Mouse (Mus musculus) embryo, embryonic 9.5 days (tissue): Measurements from ENCODE around the gene Tmem198.

Experiments
- DNase-seq: peaks from one replicate; pipeline ENCODE4 v3.0.0-alpha.2; 2017; ENCODE audit errors: extremely low spot score

Gene Tmem198

DNA sequence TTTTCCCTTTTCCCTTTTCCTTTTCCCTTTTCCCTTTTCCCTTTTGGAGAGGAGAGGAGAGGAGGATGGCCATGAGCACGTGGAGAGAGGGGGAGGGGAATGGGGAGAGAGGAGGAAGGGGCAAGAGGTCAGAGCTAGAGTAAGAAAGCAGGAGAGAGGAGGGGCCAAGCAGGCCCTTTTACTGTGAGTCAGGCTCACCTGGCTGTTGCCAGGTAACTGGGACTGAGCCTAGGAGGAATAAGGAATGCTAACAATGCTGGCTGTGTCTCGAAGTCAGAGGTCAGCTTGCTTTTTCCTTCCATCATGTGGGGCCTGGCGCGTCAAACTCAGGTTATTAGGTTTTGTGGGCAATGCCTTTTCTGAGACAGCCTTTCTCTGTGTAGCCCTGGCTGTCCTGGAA lies 38.7 kb downstream of the Tmem198 start:
- DNase-seq: no peak

DNA sequence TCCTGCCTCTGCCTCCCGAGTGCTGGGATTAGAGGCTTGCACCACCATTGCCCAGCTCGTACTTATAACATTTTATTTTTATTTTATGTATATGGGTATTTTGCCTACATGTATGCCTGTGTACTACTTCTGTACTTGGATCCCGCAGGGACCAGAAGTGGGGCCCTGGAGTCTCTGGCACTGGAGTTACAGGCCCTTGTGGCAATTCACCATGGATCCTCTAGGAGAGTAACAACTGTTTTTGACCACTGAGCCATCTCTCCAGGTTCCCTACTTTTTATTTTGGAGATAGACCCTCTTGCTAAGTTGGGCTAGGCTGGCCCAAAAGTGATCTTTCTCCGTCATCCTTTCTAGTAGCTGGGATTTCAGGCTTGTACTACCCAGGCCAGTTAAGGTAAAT lies 39.1 kb downstream of the Tmem198 start:
- DNase-seq: no peak

DNA sequence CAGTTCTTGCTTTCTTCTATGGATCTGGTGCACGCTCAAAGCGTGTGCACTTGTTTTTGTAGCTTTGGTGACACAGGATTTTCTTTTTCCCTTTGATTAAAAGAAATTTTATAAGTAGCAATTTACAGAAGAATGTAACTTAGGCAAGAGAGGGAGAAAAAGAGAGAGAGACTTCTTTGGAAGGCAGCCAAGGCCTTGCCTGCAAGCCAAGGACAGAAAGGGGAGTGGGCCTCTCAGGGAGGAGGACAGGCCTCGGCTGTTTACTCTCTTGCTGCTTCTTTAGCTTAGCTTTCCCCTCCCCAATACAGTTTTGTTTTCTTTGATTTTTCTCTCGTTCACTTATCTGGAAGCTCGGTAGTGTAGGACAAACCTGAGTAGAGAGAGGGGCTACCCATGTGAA lies 40.2 kb downstream of the Tmem198 start:
- no peak for DNase-seq

DNA sequence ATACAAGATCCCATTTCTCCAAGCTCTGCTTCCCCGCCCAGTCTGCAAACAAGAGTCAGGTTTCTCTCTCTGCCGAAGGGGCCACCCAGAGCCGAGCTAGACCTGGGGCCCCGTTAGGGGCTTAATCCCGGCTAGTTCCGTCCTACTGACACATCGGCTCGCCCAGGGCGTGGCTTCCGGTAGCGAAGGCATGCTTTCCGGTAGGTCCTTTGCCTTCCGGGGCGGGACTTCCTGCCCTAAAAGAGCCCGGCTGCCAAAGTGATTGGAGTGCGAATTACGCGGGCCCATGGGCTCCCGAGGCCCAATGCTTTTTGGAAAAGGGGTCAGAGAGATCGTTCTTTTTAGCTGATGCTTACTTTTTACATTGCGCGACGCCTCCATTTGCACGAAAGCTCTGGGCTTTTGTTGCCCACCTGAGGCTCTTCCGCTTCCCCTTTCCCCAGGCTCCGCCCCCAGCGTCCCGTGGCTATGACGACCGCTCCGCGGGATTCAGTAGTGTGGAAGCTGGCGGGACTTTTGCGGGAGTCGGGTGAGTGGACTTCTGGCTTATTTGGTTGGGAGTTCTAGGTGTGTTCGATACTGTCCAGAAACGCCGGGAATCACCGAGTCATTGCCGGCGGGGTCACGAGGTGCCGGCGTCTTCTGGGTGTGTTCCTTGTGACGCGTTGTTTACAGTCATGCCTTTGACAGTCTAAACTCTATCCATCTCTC lies 42.1 kb downstream of the Tmem198 start, which contains the start of gene Stk11ip:
TSS of gene Stk11ip (plus strand) at position 209 of the 711 bp plus-strand sequence.
- DNase-seq: peak; percentile 94

DNA sequence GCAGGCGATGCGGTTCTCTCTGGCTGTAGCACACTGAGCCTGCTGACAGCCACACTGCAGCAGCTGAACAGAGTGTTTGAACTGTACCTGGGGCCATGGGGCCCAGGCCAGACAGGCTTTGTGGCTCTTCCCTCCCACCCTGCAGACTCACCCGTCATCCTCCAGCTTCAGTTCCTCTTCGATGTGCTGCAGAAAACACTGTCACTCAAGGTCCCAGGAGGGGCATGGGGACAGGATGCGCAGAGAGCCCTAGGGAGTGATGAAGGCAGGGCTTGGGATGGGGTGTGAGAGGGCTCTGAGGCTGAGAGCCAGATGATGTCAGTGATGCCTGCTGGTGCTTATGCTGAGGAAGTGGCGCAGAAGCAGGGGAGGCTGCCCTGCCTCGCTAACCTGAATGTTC lies 45.3 kb downstream of the Tmem198 start:
- no peak for DNase-seq

DNA sequence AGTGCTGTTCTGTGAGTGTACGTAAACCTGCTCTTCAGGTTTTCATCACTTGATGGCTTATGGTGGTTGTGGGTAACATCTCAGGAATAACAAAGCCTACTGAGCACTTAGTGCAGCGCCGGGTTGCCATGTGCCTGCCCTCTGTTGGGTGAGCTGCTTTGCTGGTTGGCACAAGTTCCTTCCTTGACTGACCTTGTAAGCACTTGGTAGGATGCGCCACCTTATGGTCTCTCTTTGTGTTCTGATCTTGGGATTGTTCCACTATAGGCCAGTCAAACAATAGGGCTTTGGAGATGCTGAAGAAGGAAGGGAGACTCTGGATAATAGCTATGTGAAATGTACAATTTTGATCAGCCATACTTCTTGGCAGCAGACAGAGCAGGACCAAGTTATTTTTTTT lies 51.2 kb downstream of the Tmem198 start:
- no peak for DNase-seq

DNA sequence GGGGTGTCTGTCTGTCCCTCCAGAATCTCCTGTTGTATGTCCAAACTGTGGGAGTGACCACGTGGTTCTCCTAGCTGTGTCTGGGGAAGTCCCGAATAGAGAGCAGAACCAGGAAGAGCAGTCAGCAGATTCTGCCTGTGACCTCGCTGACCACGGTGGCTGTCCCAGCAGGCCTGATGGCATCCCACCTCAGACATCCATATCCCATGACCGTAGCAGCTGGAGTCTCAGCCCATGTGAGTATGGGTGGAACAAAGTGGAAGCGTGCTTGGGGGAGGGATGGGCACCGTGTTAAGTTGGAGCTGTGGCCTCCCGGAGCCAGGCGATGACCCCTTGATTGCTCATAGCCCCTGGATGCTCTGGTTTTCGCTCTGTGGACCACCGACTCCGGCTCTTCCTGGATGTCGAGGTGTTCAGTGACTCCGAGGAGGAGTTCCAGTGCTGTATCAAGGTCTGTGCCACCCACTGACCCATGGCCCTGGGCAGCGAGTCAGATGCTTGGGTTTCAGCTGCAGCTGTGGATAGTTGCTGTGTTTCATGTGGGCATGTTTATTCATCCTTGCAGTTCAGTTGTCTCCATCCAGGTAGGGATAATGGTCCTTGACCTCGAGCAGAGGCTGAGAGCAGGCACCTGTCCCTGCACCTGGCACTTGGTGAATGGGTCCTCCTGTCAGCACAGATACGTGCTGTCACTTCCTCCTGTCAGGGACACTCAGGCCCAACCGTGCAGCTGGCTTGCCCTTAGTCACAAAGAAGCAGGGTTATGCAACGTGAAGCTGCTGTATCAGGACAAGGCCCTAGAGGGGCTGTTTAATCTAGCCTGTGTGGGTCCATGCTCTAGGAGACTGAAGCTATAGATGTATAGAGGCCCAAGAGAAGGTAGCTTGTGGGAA lies 53.2 kb downstream of the Tmem198 start:
- DNase-seq: no peak

DNA sequence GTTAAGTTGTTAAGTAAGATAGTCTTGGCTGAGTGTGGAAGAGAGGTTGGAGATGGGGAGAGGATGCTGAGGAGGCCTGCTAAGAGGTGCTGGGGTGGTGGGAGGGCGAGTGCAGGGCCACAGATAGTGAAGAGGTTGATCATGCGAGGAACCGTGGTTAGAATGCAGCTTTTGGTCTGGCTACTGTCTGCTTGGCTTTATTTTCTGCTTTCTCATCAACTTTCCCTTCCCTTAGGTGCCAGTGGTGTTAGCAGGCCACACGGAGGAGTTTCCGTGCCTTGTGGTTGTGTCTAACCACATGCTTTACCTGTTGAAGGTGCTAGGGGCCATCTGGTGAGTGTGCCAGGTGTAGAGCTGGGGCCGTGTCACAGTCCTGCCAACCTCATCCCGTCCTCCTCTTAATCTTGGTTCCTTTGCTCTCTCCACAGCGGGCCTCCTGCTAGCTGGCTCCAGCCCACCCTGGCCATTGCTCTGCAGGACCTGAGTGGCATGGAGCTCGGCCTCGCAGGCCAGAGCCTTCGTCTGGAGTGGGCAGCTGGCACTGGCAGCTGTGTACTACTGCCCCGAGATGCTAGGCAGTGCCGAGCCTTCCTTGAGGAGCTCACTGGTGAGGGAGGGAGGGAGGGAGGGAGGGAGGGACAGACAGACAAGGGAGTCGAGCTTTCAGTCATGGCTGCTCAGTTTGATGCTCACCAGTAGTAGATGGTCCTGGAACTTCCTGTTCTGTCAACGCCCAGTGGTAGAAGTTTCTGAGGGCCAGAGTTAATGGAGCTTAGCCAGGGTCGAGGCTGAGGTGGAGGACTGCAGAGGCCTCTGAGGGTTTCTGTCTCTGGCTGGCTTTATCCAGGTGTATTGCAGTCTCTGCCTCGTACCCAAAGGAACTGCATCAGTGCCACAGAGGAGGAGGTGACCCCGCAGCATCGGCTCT lies 54.3 kb downstream of the Tmem198 start:
- DNase-seq: no peak
